Mouse (Mus musculus) liver, embryonic 12.5 days (tissue): ENCODE results near the gene Cxadr. TPM values are rescaled to one million over a fixed set of nuclear protein-coding genes. Genes with fewer than 3 reads are reported as not detected.
"Not testable (repeated sequence)": the region's sequence is repeated elsewhere in the genome, so short reads cannot be mapped to it uniquely, and the experiment has no call there.

ENCODE experiments used
- ATAC-seq: fragments of 200-750 bp; cut with Nextera tagmentation; 2 replicates; pipeline ENCODE4 v1.8.0; 2017; ENCODE audit warnings: moderate number of reproducible peaks, mild to moderate bottlenecking, moderate library complexity
- H3K27ac ChIP-seq: fragments of 300-500 bp; sonication (generic); 2 replicates; pipeline ENCODE4 v1.5.1; 2016; ENCODE audit warnings: mild to moderate bottlenecking
- H3K27me3 ChIP-seq: fragments of 300-500 bp; sonication (generic); replicated peaks from 2 replicates; pipeline ENCODE4 v1.6.1; 2016; ENCODE audit warnings: mild to moderate bottlenecking, moderate library complexity
- H3K36me3 ChIP-seq: fragments of 300-500 bp; sonication (generic); 2 replicates; pipeline ENCODE4 v1.6.1; 2016; ENCODE audit warnings: mild to moderate bottlenecking, moderate library complexity
- H3K4me1 ChIP-seq: fragments of 300-500 bp; sonication (generic); 2 replicates; pipeline ENCODE4 v1.6.1; 2016
- H3K4me2 ChIP-seq: fragments of 300-500 bp; sonication (generic); 2 replicates; pipeline ENCODE4 v1.6.1; 2016; ENCODE audit warnings: mild to moderate bottlenecking, moderate library complexity
- H3K4me3 ChIP-seq: fragments of 300-500 bp; sonication (generic); 2 replicates; pipeline ENCODE4 v1.5.1; 2016; ENCODE audit warnings: mild to moderate bottlenecking, moderate library complexity
- H3K9ac ChIP-seq: fragments of 300-500 bp; sonication (generic); 2 replicates; pipeline ENCODE4 v1.6.1; 2016; ENCODE audit warnings: mild to moderate bottlenecking, moderate library complexity
- H3K9me3 ChIP-seq: fragments of 300-500 bp; sonication (generic); replicated peaks from 2 replicates; pipeline ENCODE4 v1.6.1; 2016; ENCODE audit warnings: mild to moderate bottlenecking, moderate library complexity
- WGBS: fragments of 180-500 bp; shearing (Covaris S2); methylation state at CpG from one replicate; pipeline ENCODE4 v1.1.7; 2016; ENCODE audit not compliant: insufficient replicate concordance; 5-methylcytosine and 5-hydroxymethylcytosine counted together
- polyA plus RNA-seq: library from polyadenylated mRNA; unstranded; fragments of >200 nt; fragmentation: Nextera tagmentation; extraction: Ambion mirVana; gene quantifications from 2 replicates; pipeline ENCODE4 v1.2.1, GENCODE M21; 2016

The Cxadr gene
- polyA plus RNA-seq, 1 experiment from 2014 or later: 13.5 TPM

- Histone ChIP-seq H3K9me3 (no peaks in the 10 kb centered on the region), H3K4me2 (no peak overlapping the region), H3K36me3 (no peaks in the 10 kb centered on the region), H3K27me3 (no peaks in the 10 kb centered on the region), H3K9ac (no peak overlapping the region), H3K27ac (no peak overlapping the region), H3K4me3 (no peak overlapping the region), H3K4me1 (no peaks in the 10 kb centered on the region)
- no peak for ATAC-seq
- 77% methylated on average over 4 of the region's 4 CpGs for WGBS
These were observed 40.1 kb downstream of the Cxadr start for GRCm38 (mm10) chr16:78341356-78341755.

GRCm38 (mm10) chr16:78342767-78343166 is 41.5 kb downstream of the Cxadr start:
- no peak overlapping the region for H3K4me3 ChIP-seq
- WGBS: 71% methylated on average over 5 of the region's 5 CpGs
- no peak overlapping the region for H3K9ac ChIP-seq
- no peak overlapping the region for H3K4me2 ChIP-seq
- H3K36me3 ChIP-seq: no peaks in the 10 kb centered on the region
- no peaks in the 10 kb centered on the region for H3K9me3 ChIP-seq
- H3K27ac ChIP-seq: no peak overlapping the region
- ATAC-seq: no peak
- H3K4me1 ChIP-seq: no peaks in the 10 kb centered on the region
- no peaks in the 10 kb centered on the region for H3K27me3 ChIP-seq

GRCm38 (mm10) chr16:78343792-78344191 is 42.5 kb downstream of the Cxadr start:
- 79% methylated on average over 6 of the region's 6 CpGs for WGBS
- H3K9ac ChIP-seq: no peak overlapping the region
- no peaks in the 10 kb centered on the region for H3K27me3 ChIP-seq
- H3K9me3 ChIP-seq: no peaks in the 10 kb centered on the region
- no peak overlapping the region for H3K4me3 ChIP-seq
- 0 out of 2 replicates have a peak, but pooled peaks cover under 1% of the 10 kb centered on the region for H3K36me3 ChIP-seq
- ATAC-seq: no peak
- no peak overlapping the region for H3K4me2 ChIP-seq
- H3K27ac ChIP-seq: no peak overlapping the region
- no peaks in the 10 kb centered on the region for H3K4me1 ChIP-seq

GRCm38 (mm10) chr16:78346662-78347327 is 45.5 kb downstream of the Cxadr start:
- 75% methylated on average over 2 of the region's 2 CpGs for WGBS
- H3K27ac ChIP-seq: no peak overlapping the region
- no peak for ATAC-seq

DNA sequence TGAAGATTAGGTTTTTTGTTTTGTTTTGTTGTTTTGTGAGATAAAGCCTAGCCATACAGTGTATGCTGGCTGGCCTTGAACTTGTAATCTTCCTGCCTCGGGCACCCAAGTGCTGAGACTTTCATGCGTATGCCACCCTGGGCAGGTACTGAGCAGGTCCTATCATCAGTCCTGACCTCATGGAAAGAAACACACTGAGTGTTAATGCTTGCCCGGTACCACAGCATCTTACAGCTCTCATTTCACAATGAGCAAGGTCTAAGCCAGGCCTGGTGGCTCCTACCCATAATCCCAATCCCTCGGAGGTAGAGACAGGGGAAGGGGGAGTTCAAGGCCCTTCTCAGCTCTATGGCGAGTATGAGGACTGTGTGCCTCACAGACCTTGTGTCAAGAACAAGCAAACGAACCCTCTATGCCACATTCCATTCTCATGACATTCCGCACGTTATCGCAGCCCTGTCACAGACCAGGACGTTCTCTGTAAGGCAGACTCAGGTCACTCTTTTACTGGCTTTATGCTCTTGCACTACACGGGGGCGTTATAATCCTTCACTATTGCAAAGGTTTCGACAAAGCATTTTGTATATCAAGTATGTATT is 46.1 kb downstream of the Cxadr start:
- H3K9me3 ChIP-seq: no peaks in the 10 kb centered on the region
- H3K9ac ChIP-seq: no peak overlapping the region
- no peak overlapping the region for H3K4me3 ChIP-seq
- H3K4me2 ChIP-seq: no peak overlapping the region
- no peaks in the 10 kb centered on the region for H3K4me1 ChIP-seq
- H3K36me3 ChIP-seq: peaks cover 12% of the 10 kb centered on the region
- no peaks in the 10 kb centered on the region for H3K27me3 ChIP-seq
- no peak for ATAC-seq
- WGBS: 74% methylated on average over 13 of the region's 13 CpGs
- H3K27ac ChIP-seq: no peak overlapping the region

More at GRCm38 (mm10) chr16:78346662-78347327, 45.5 kb downstream of the Cxadr start:
- no peaks in the 10 kb centered on the region for H3K27me3 ChIP-seq
- peaks cover 12% of the 10 kb centered on the region for H3K36me3 ChIP-seq
- H3K9ac ChIP-seq: no peak overlapping the region
- no peak overlapping the region for H3K4me3 ChIP-seq
- no peak overlapping the region for H3K4me2 ChIP-seq
- no peaks in the 10 kb centered on the region for H3K9me3 ChIP-seq
- no peaks in the 10 kb centered on the region for H3K4me1 ChIP-seq

DNA sequence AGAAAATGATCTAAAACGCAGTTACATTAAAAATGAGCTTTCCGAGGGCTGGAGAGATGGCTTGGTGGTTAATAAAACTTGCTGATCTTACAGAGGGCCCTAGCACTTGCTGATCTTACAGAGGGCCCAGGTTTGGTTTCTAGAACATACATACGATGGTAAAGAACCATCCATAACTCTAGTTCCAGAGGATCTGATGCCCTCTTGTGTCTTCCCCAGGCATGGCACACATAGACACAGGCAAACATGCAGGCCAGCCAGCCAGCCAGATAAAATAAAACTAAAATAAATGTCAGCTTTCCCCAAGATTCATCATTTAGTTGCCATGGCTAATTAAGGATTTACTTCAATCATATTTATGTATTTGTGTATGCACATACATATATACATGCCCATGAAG is 56.5 kb downstream of the Cxadr start:
- 79% methylated on average over 3 of the region's 3 CpGs for WGBS
- H3K36me3 ChIP-seq: peaks cover 42% of the 10 kb centered on the region
- H3K27ac ChIP-seq: no peak overlapping the region
- H3K4me3 ChIP-seq: no peak overlapping the region
- H3K9ac ChIP-seq: no peak overlapping the region
- no peaks in the 10 kb centered on the region for H3K4me1 ChIP-seq
- ATAC-seq: no peak
- H3K9me3 ChIP-seq: no peaks in the 10 kb centered on the region
- no peaks in the 10 kb centered on the region for H3K27me3 ChIP-seq
- no peak overlapping the region for H3K4me2 ChIP-seq

DNA sequence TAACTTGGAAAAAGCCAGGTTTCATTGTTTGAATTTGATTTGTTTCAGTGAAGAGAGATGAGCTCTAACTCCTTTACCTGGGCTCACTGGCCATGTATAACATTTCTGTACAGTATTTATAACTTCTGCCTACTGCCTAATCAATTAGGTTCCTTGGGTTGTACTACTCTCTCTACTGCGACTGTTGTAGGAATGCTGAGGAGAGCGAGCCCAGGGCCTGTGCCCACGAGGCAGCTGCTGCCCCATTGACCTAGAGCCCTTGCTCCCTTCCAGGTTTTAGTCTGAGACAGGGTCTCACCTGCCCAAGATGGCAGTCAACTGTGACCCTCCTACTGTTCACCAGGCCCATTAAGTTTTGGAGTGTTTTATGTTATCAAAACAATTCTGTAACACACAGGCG is 60.2 kb downstream of the Cxadr start:
- no peaks in the 10 kb centered on the region for H3K9me3 ChIP-seq
- H3K27ac ChIP-seq: no peak overlapping the region
- no peak for ATAC-seq
- H3K4me3 ChIP-seq: no peak overlapping the region
- H3K27me3 ChIP-seq: no peaks in the 10 kb centered on the region
- peaks cover 70% of the 10 kb centered on the region for H3K36me3 ChIP-seq
- no peaks in the 10 kb centered on the region for H3K4me1 ChIP-seq
- H3K4me2 ChIP-seq: no peak overlapping the region
- WGBS: 89% methylated on average over 4 of the region's 4 CpGs
- H3K9ac ChIP-seq: no peak overlapping the region

GRCm38 (mm10) chr16:78364554-78364953 is 63.3 kb downstream of the Cxadr start:
- not testable (repeated sequence) for H3K27ac ChIP-seq, H3K9me3 ChIP-seq, H3K4me3 ChIP-seq, H3K27me3 ChIP-seq, H3K4me2 ChIP-seq, H3K4me1 ChIP-seq, H3K9ac ChIP-seq, ATAC-seq
- WGBS: 90% methylated on average over 9 of the region's 9 CpGs
- peaks cover 77% of the 10 kb centered on the region for H3K36me3 ChIP-seq

DNA sequence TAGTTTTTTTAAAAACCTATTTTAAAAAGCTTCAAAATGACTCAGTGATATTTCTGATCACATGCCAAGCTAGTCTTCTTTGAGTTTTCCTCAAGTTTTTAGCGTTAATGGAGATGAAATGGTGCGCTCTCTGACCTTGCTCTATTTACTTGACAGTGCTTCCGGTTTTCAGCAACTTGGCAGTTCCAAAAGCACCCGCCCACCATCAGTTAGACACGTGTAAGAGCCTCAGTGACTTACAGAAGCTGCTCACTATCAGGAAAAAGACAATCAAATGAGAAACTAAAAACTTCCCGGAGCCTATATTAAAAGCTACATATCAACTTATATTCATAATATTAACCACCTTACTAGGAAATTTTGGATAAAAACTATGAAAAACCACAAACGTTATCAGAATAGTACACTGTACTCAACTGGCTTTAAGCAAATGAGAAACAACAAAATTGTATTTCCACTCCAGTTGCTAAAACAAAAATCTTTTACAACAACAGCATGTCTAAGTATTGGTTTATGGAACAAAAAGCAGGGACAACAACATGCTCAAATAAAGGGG is 70.3 kb downstream of the Cxadr start:
- H3K4me1 ChIP-seq: peaks cover 17% of the 10 kb centered on the region
- peaks cover 52% of the 10 kb centered on the region for H3K36me3 ChIP-seq
- H3K27ac ChIP-seq: no peak overlapping the region
- no peak overlapping the region for H3K4me3 ChIP-seq
- no peak overlapping the region for H3K9ac ChIP-seq
- ATAC-seq: no peak
- no peak overlapping the region for H3K4me2 ChIP-seq
- no peaks in the 10 kb centered on the region for H3K27me3 ChIP-seq
- 69% methylated on average over 7 of the region's 7 CpGs for WGBS
- H3K9me3 ChIP-seq: no peaks in the 10 kb centered on the region

- H3K9ac ChIP-seq: no peak overlapping the region
- H3K36me3 ChIP-seq: peaks cover 42% of the 10 kb centered on the region
- no peak overlapping the region for H3K27ac ChIP-seq
- peaks cover 24% of the 10 kb centered on the region for H3K4me1 ChIP-seq
- H3K4me3 ChIP-seq: no peak overlapping the region
- no peaks in the 10 kb centered on the region for H3K9me3 ChIP-seq
- no peak for ATAC-seq
- no peaks in the 10 kb centered on the region for H3K27me3 ChIP-seq
- no peak overlapping the region for H3K4me2 ChIP-seq
- 74% methylated on average over 5 of the region's 5 CpGs for WGBS
These were observed 71.5 kb downstream of the Cxadr start for GRCm38 (mm10) chr16:78372786-78373185.

- H3K27me3 ChIP-seq: no peaks in the 10 kb centered on the region
- peaks cover 33% of the 10 kb centered on the region for H3K36me3 ChIP-seq
- 71% methylated on average over 8 of the region's 8 CpGs for WGBS
These were observed 72.5 kb downstream of the Cxadr start for GRCm38 (mm10) chr16:78373743-78374142.

GRCm38 (mm10) chr16:78375222-78375621 is 73.9 kb downstream of the Cxadr start:
- Histone ChIP-seq H3K4me2 (peak overlapping the region; percentile 92), H3K9ac (peak overlapping the region; percentile 94; the same call in 1 of the 2 replicates), H3K4me3 (peak overlapping the region; percentile 89), H3K27ac (0 out of 2 replicates have a peak overlapping the region, but pooled peaks have one; percentile 5), H3K9me3 (no peaks in the 10 kb centered on the region), H3K4me1 (peaks cover 24% of the 10 kb centered on the region), H3K27me3 (no peaks in the 10 kb centered on the region), H3K36me3 (peaks cover 24% of the 10 kb centered on the region)
- no peak for ATAC-seq
- WGBS: 52% methylated on average over 10 of the region's 10 CpGs

More at GRCm38 (mm10) chr16:78373743-78374142, 72.5 kb downstream of the Cxadr start:
- Histone ChIP-seq H3K4me2 (no peak overlapping the region), H3K9ac (no peak overlapping the region), H3K27ac (no peak overlapping the region), H3K4me1 (peaks cover 24% of the 10 kb centered on the region), H3K9me3 (no peaks in the 10 kb centered on the region), H3K4me3 (no peak overlapping the region)
- no peak for ATAC-seq
